Mouse (Mus musculus) brain, embryonic 18.5 days (tissue): ENCODE results near the gene Hectd4.
"Not testable (repeated sequence)": the region's sequence is repeated elsewhere in the genome, so short reads cannot be mapped to it uniquely, and the experiment has no call there.

Experiments
- DNase-seq: peaks from one replicate; pipeline ENCODE4 v3.0.0-alpha.2; 2012; ENCODE audit warnings: low read depth, low spot score

Hectd4 gene

GRCm38 (mm10) chr5:121284816-121285215 is 64.8 kb downstream of the Hectd4 start:
- no peak for DNase-seq

GRCm38 (mm10) chr5:121287213-121287612 is 67.2 kb downstream of the Hectd4 start:
- no peak for DNase-seq

- DNase-seq, result no peak
Observed at GRCm38 (mm10) chr5:121290289-121290688, 70.3 kb downstream of the Hectd4 start.

- DNase-seq, result no peak
Observed at GRCm38 (mm10) chr5:121292309-121293165, 72.5 kb downstream of the Hectd4 start.

- no peak for DNase-seq
Observed at GRCm38 (mm10) chr5:121305009-121305408, 85.0 kb downstream of the Hectd4 start.

GRCm38 (mm10) chr5:121307620-121308019 is 87.6 kb downstream of the Hectd4 start:
- DNase-seq, result no peak

- no peak for DNase-seq
Observed at GRCm38 (mm10) chr5:121311576-121311975, 91.6 kb downstream of the Hectd4 start.

GRCm38 (mm10) chr5:121313764-121314474 is 93.9 kb downstream of the Hectd4 start:
- DNase-seq, result no peak

GRCm38 (mm10) chr5:121326079-121326805 is 106.2 kb downstream of the Hectd4 start:
- no peak for DNase-seq

GRCm38 (mm10) chr5:121329333-121330058 is 109.5 kb downstream of the Hectd4 start:
- no peak for DNase-seq

- DNase-seq, result not testable (repeated sequence)
Observed at GRCm38 (mm10) chr5:121330154-121330816, 110.3 kb downstream of the Hectd4 start.

- no peak for DNase-seq
Observed at GRCm38 (mm10) chr5:121331731-121332130, 111.7 kb downstream of the Hectd4 start.

GRCm38 (mm10) chr5:121333976-121334375 is 114.0 kb downstream of the Hectd4 start:
- no peak for DNase-seq

- no peak for DNase-seq
Observed at GRCm38 (mm10) chr5:121334454-121334853, 114.4 kb downstream of the Hectd4 start.

GRCm38 (mm10) chr5:121335426-121335825 is 115.4 kb downstream of the Hectd4 start:
- DNase-seq, result no peak

- no peak for DNase-seq
Observed at GRCm38 (mm10) chr5:121336009-121336408, 116.0 kb downstream of the Hectd4 start.

- no peak for DNase-seq
Observed at GRCm38 (mm10) chr5:121336776-121337175, 116.8 kb downstream of the Hectd4 start.

- no peak for DNase-seq
Observed at GRCm38 (mm10) chr5:121339507-121340230, 119.7 kb downstream of the Hectd4 start.

GRCm38 (mm10) chr5:121340965-121341473 is 121.0 kb downstream of the Hectd4 start:
- no peak for DNase-seq

- DNase-seq, result no peak
Observed at GRCm38 (mm10) chr5:121342490-121342889, 122.5 kb downstream of the Hectd4 start.
